Mouse (Mus musculus): ENCODE measurements at regions not wholly inside any gene's neighbourhood (a gene's known extent, or its start where the extent isn't known, plus 50 kb on each side); places are given as distances from the start of the nearest gene placed in this dataset.
A peak's percentile ranks its signal among the peaks of the same experiment; 100 is the strongest.
"Not testable (repeated sequence)": the region's sequence is repeated elsewhere in the genome, so short reads cannot be mapped to it uniquely, and the experiment has no call there.

GRCm38 (mm10) chr17:79977154-79977571, 81.2 kb upstream of the Atl2 start:
- ATAC-seq (replicated peaks; ENCODE audit: low FRiP score, low TSS enrichment, poor library complexity, severe bottlenecking): no peak

GRCm38 (mm10) chr17:79976518-79977100, 80.7 kb upstream of the Atl2 start:
- no peak for ATAC-seq (replicated peaks; ENCODE audit: low FRiP score, low TSS enrichment, poor library complexity, severe bottlenecking)

- peak; percentile 92 for ATAC-seq (replicated peaks; ENCODE audit: low FRiP score, low TSS enrichment, poor library complexity, severe bottlenecking)
These were observed 80.1 kb upstream of the Atl2 start for GRCm38 (mm10) chr17:79975997-79976443.

GRCm38 (mm10) chr17:79975150-79975757, 79.3 kb upstream of the Atl2 start:
- not testable (repeated sequence) for ATAC-seq (replicated peaks; ENCODE audit: low FRiP score, low TSS enrichment, poor library complexity, severe bottlenecking)

- ATAC-seq (replicated peaks; ENCODE audit: low FRiP score, low TSS enrichment, poor library complexity, severe bottlenecking): no peak
These were observed 75.9 kb upstream of the Atl2 start for GRCm38 (mm10) chr17:79971721-79972336.

GRCm38 (mm10) chr17:79969500-79969972, 73.6 kb upstream of the Atl2 start:
- 0 out of 2 replicates have a peak, but pooled peaks have one; percentile 1 for ATAC-seq (replicated peaks; ENCODE audit: low FRiP score, low TSS enrichment, poor library complexity, severe bottlenecking)

- peak; percentile 93 for ATAC-seq (replicated peaks; ENCODE audit: low FRiP score, low TSS enrichment, poor library complexity, severe bottlenecking)
These were observed 72.9 kb upstream of the Atl2 start for GRCm38 (mm10) chr17:79968819-79969218.

- no peak for ATAC-seq (replicated peaks; ENCODE audit: low FRiP score, low TSS enrichment, poor library complexity, severe bottlenecking)
These were observed 71.1 kb upstream of the Atl2 start for GRCm38 (mm10) chr17:79966981-79967380.

- ATAC-seq (replicated peaks; ENCODE audit: low FRiP score, low TSS enrichment, poor library complexity, severe bottlenecking): no peak
These were observed 69.7 kb upstream of the Atl2 start for GRCm38 (mm10) chr17:79965625-79966024.

GRCm38 (mm10) chr17:79964850-79965249, 68.9 kb upstream of the Atl2 start:
- ATAC-seq (replicated peaks; ENCODE audit: low FRiP score, low TSS enrichment, poor library complexity, severe bottlenecking): no peak

GRCm38 (mm10) chr17:79963330-79963729, 67.4 kb upstream of the Atl2 start:
- ATAC-seq (replicated peaks; ENCODE audit: low FRiP score, low TSS enrichment, poor library complexity, severe bottlenecking): no peak

- ATAC-seq (replicated peaks; ENCODE audit: low FRiP score, low TSS enrichment, poor library complexity, severe bottlenecking): no peak
These were observed 65.5 kb upstream of the Atl2 start for GRCm38 (mm10) chr17:79961391-79961790.

- no peak for ATAC-seq (replicated peaks; ENCODE audit: low FRiP score, low TSS enrichment, poor library complexity, severe bottlenecking)
These were observed 64.8 kb upstream of the Atl2 start for GRCm38 (mm10) chr17:79960688-79961087.

GRCm38 (mm10) chr17:79955267-79955666, 59.3 kb upstream of the Atl2 start:
- no peak for ATAC-seq (replicated peaks; ENCODE audit: low FRiP score, low TSS enrichment, poor library complexity, severe bottlenecking)

GRCm38 (mm10) chr17:79954624-79955244, 58.8 kb upstream of the Atl2 start:
- 0 out of 2 replicates have a peak, but pooled peaks have one; percentile 25 for ATAC-seq (replicated peaks; ENCODE audit: low FRiP score, low TSS enrichment, poor library complexity, severe bottlenecking)

GRCm38 (mm10) chr17:79948591-79949475, 52.9 kb upstream of the Atl2 start:
- ATAC-seq (replicated peaks; ENCODE audit: low FRiP score, low TSS enrichment, poor library complexity, severe bottlenecking): no peak

Data from megakaryocyte-erythroid progenitor cell, adult 5-6 weeks (primary cell).